Mouse (Mus musculus): Measurements from ENCODE around the gene Gm10487. TPM values are rescaled to one million over a fixed set of nuclear protein-coding genes. Genes with fewer than 3 reads are reported as not detected.
"Not testable (repeated sequence)": the region's sequence is repeated elsewhere in the genome, so short reads cannot be mapped to it uniquely, and the experiment has no call there.

The Gm10487 gene
- not detected in 2 replicates for polyA plus RNA-seq (2015; fragmentation: Nextera tagmentation; extraction: Ambion mirVana)

- H3K27ac ChIP-seq (replicated peaks); H3K9me3 ChIP-seq; H3K4me3 ChIP-seq; H3K4me1 ChIP-seq; H3K27me3 ChIP-seq (replicated peaks); ATAC-seq (ENCODE audit: extremely low read depth, insufficient number of reproducible peaks, low FRiP score, low TSS enrichment); H3K9ac ChIP-seq; H3K4me2 ChIP-seq; H3K36me3 ChIP-seq: not testable (repeated sequence)
- WGBS = no CpG with 5 or more reads among the region's 6 CpGs
Measured at GRCm38 (mm10) chrX:30843369-30843768, at the start of gene Gm10487. TSS of gene Gm10487 (minus strand) at chrX:30843469.

All from heart, embryonic 13.5 days (tissue).